Mouse (Mus musculus): ENCODE results near the gene S100a1.

GRCm38 (mm10) chr3:90552231-90552630 lies 38.0 kb upstream of the S100a1 start:
- TF ChIP-seq CTCF (conservative IDR thresholded peaks at IDR 0.05; ENCODE audit: insufficient read depth, insufficient read length, low read depth, low read length): no peak
- no peak for TF ChIP-seq POLR2A (IDR thresholded peaks at IDR 0.05; ENCODE audit: low read depth, low read length)

Measured in kidney, adult 2 months (tissue).